Mouse (Mus musculus) brain, embryonic 14.5 days (tissue): ENCODE results near the gene Nxf1.

Experiments used
- CTCF ChIP-seq: fragments of 200-500 bp; IDR thresholded peaks from 2 replicates; pipeline ENCODE4 v1.5.1; 2012; ENCODE audit warnings: inconsistent platforms, mild to moderate bottlenecking, moderate library complexity, borderline replicate concordance; ENCODE audit not compliant: insufficient read depth, insufficient read length; ENCODE audit errors: extremely low read depth
- POLR2A ChIP-seq: fragments of 200-500 bp; IDR thresholded peaks from 2 replicates; pipeline ENCODE4 v1.6.1; 2012; ENCODE audit warnings: mild to moderate bottlenecking, inconsistent platforms, borderline replicate concordance; ENCODE audit not compliant: poor library complexity, insufficient read depth, insufficient read length, severe bottlenecking; ENCODE audit errors: extremely low read depth

- TF ChIP-seq POLR2A (no peak), CTCF (no peak)
These were observed 42.0 kb upstream of the Nxf1 start for GRCm38 (mm10) chr19:8714653-8715481.
